In the genomic region with DNA sequence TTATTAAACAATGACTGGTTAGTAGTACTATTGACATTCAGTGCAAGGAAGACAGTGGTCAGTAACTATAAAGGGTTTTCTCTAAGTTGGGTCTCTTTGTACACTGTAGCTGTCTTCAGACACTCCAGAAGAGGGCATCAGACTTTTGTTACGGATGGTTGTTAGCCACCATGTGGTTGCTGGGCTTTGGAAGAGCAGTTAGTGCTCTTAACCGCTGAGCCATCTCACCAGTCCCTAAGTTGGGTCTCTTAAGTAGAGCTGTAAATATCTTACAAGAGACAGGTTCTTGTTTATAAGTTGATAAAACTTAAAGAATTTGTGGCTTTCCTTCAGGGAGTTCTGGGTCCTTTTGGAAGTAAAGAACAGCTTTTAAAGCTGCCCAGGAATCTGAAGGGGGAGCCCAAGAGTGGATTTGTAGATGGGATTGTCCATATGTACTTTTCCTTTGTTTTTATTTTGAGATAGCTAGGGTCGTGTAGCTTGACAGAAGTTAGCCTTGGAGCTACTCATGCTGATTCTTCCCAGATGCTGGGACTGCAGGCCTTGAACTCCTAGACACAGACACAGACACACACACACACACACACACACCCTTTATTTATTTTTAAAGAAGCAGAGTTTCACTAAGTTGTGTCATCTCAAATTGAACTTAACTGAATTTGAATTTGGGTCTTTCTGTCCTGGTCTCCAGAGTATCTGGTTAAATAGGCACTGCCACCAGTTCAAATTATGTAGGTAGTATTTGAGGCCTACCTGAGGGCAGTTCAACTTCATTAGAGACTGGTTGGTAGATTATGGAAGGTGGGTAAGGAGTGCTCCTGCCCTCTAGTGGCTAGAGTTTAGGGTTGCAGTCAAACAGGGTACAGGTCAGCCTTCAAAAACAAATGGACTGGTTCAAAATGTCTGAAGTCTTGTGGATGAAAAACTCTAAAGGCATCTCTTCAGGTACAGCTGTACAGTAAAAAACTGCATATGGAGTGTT, we compare ENCODE assay signal across 10 mouse cellular contexts. TPM values are rescaled to one million over a fixed set of nuclear protein-coding genes. Genes with fewer than 3 reads are reported as not detected.
DNase-seq lines count a peak whose midpoint lies in the region; ATAC-seq and TF ChIP-seq lines count a peak whose summit lies in the region.
"Had no signal": no experiment of that assay in that cellular context is flagged by ENCODE, and none has a peak within 500 bp of the region (broad histone marks: within the 10 kb centered on the region; RNA-seq: fewer than 3 reads in every experiment).

No protein-coding gene starts in this region.

- peaks cover 48% of the 10 kb centered on the region for H3K36me3 ChIP-seq in lung, embryonic 14.5 days (ENCODE audit: insufficient read depth)

- H3K4me1 ChIP-seq in lung, embryonic 14.5 days (ENCODE audit: insufficient read depth), result peaks cover 6% of the 10 kb centered on the region; the same call in 1 of the 2 replicates

- H3K4me2 ChIP-seq in lung, embryonic 14.5 days, result no peak overlapping the region; the same call in 1 of the 2 replicates

- intact Hi-C loops in gastrocnemius, postnatal 14 days (cut with DNase I; ENCODE audit: low total_unique reads), result no loop called here

- H3K27ac ChIP-seq in lung, embryonic 14.5 days (ENCODE audit: low read depth), result no peak overlapping the region
- H3K27ac ChIP-seq: macrophage had no signal

- H3K4me3 ChIP-seq in lung, embryonic 14.5 days (ENCODE audit: low read depth, low read length), result no peak overlapping the region

- ATAC-seq in hematopoietic stem cell, adult 5-6 weeks (replicated peaks in 1 of 2; ENCODE audit: insufficient read depth in 1 of 2, low FRiP score in 2 of 2, low TSS enrichment in 1 of 2, low read depth in 1 of 2, poor library complexity in 2 of 2, severe bottlenecking in 2 of 2), result peak; percentile 55 to 65
- no peak for ATAC-seq in lung, embryonic 14.5 days (ENCODE audit: insufficient read depth)

- WGBS in lung, embryonic 14.5 days, result 56% methylated on average over 3 of the region's 3 CpGs

- H3K27me3 ChIP-seq in lung, embryonic 14.5 days (ENCODE audit: insufficient read depth, low read length), result no peaks in the 10 kb centered on the region

- peak; percentile 52 for DNase-seq in gastrocnemius, adult 18-20 months (ENCODE audit: low spot score)
- DNase-seq in gastrocnemius, postnatal 14 days, result no peak
- DNase-seq in CD4-positive helper T cell, adult 2 months (ENCODE audit: low read depth, low spot score), result peak; percentile 79
- peak; percentile 73 for DNase-seq in brain, adult 2 months (ENCODE audit: low read depth, low spot score)
- peak; percentile 68 for DNase-seq in lung, embryonic 14.5 days
- no peak for DNase-seq in left cerebral cortex, adult 18-20 months (ENCODE audit: low spot score in 2 of 2)
- DNase-seq in layer of hippocampus, postnatal 14 days (ENCODE audit: low spot score in 2 of 2), result no peak

- peak; percentile 81 for TF ChIP-seq CTCF in lung, embryonic 14.5 days (IDR thresholded peaks at IDR 0.05; ENCODE audit: low read depth)

- no peaks in the 10 kb centered on the region for H3K9me3 ChIP-seq in lung, embryonic 14.5 days (ENCODE audit: low read depth, low read length)

- H3K9ac ChIP-seq in lung, embryonic 14.5 days, result no peak overlapping the region

RNA-seq across cellular contexts. Expression of a gene that starts 16.5 kb away (rescaled TPM):
- not detected for total RNA-seq in gastrocnemius, adult 18-20 months (2021)
- total RNA-seq in gastrocnemius, postnatal 14 days (2021), result not detected
- 0.15 TPM in 1 of 2 replicates, not detected in the other for total RNA-seq in hematopoietic stem cell, adult 5-6 weeks (2017)
- 3.6 and 3.9 TPM in 2 replicates for polyA plus RNA-seq in lung, embryonic 14.5 days (2014; fragmentation: Nextera tagmentation; extraction: Ambion mirVana)
- not detected for total RNA-seq in left cerebral cortex, adult 18-20 months (2021)
- not detected for total RNA-seq in layer of hippocampus, postnatal 14 days (2021)
- total RNA-seq: adrenal gland, adult 18-20 months had no signal
- polyA plus RNA-seq: macrophage had no signal

RNA-seq across cellular contexts. Expression of a gene that starts 20.8 kb away (rescaled TPM):
- 100 to 1,000 TPM in 1 of 2 experiments, 10 to 100 TPM in 1; 83.2 to 106 TPM for total RNA-seq in gastrocnemius, adult 18-20 months (2021)
- total RNA-seq in gastrocnemius, postnatal 14 days (2021), result 100 to 1,000 TPM; 134 to 153 TPM
- 1,188 and 1,536 TPM in 2 replicates for total RNA-seq in hematopoietic stem cell, adult 5-6 weeks (2017)
- polyA plus RNA-seq in lung, embryonic 14.5 days (2014; fragmentation: Nextera tagmentation; extraction: Ambion mirVana), result 803 and 809 TPM in 2 replicates
- 100 to 1,000 TPM; 112 to 144 TPM for total RNA-seq in left cerebral cortex, adult 18-20 months (2021)
- total RNA-seq in layer of hippocampus, postnatal 14 days (2021), result 100 to 1,000 TPM; 140 to 154 TPM

RNA-seq across cellular contexts. Expression of a gene that starts 59.0 kb away (rescaled TPM):
- total RNA-seq in gastrocnemius, adult 18-20 months (2021), result 1 to 10 TPM; 1.2 to 1.4 TPM
- under 1 TPM; 0.40 to 0.51 TPM for total RNA-seq in gastrocnemius, postnatal 14 days (2021)
- total RNA-seq in hematopoietic stem cell, adult 5-6 weeks (2017), result 3.8 and 7.9 TPM in 2 replicates
- 9.3 and 12.3 TPM in 2 replicates for polyA plus RNA-seq in lung, embryonic 14.5 days (2014; fragmentation: Nextera tagmentation; extraction: Ambion mirVana)
- total RNA-seq in left cerebral cortex, adult 18-20 months (2021), result 10 to 100 TPM; 44.7 to 49.1 TPM
- 10 to 100 TPM; 31.1 to 36.0 TPM for total RNA-seq in layer of hippocampus, postnatal 14 days (2021)

Comparison
In these comparisons a context has a peak if more than half of its experiments do, and no peak if none do; other contexts are left out.
1. DNase-seq: peak in gastrocnemius, adult 18-20 months (single experiment), CD4-positive helper T cell, adult 2 months (single experiment), brain, adult 2 months (single experiment) and lung, embryonic 14.5 days (single experiment); none in gastrocnemius, postnatal 14 days (single experiment), left cerebral cortex, adult 18-20 months (0 of 2) and layer of hippocampus, postnatal 14 days (0 of 2).